Mouse (Mus musculus) MEL-GATA-1-ER (cell line): ENCODE measurements at regions not wholly inside any gene's neighbourhood (a gene's known extent, or its start where the extent isn't known, plus 50 kb on each side); places are given as distances from the start of the nearest gene placed in this dataset.
A peak's percentile ranks its signal among the peaks of the same experiment; 100 is the strongest.

ENCODE experiments used
- DNase-seq: peaks from one replicate; pipeline ENCODE4 v3.0.0-alpha.2; 2012; ENCODE audit warnings: low read depth; ENCODE audit errors: extremely low read depth

DNA sequence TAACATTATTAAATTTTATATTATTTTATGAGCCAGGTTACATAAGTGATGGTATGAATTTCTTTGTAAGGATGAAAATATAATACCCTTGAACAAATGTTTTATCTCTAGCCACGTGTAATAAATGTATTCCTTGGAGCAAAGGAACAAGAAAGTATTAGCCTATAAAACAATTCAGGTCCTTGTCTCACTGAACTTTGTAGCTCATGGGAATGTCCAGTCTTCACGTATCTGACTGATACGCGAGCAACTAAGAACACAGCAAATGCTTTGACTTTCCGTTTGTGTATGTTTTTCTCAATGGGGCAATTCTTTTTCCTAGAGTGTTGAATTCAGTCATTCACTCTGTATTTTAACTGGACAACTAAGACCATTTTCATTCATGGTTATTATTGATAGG is 216.9 kb upstream of the Mettl25 start:
- no peak for DNase-seq

DNA sequence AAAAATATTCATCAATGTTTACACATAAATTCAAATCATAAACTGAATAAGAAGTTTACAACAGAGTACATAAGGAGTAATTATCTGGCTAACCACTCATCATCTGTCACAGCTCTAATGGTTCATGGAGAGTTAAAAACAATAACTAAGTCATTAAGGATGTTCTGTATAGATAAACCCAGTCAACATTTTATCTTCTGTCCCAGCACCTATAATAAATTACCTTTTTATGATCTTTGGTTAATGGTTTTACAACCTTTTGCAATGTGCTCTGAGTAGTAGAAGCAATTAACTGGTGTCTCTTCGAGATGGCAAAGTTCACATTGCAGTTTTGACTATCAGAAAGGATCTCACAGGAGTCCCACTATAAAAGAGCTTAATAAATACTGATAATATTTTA is 197.3 kb upstream of the Mettl25 start:
- no peak for DNase-seq

DNA sequence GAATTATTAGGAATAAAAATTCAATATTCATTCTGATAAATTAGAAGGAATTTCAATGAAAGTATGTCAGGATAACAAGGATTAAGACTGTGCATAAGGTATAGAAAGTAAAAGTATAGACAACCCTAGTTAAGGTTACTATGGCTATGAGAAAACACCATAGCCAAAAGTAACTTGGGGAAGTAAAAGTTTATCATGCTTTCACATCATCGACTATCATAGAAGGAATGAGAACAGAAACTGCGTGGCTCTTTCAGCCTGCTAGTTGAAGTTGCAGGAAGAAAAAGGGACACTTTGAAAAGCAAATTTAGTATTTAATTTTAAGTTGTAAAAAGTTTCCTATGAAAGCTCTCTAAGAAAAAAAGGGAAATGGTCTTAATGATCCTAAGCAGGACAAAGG is 196.9 kb upstream of the Mettl25 start:
- DNase-seq: no peak

DNA sequence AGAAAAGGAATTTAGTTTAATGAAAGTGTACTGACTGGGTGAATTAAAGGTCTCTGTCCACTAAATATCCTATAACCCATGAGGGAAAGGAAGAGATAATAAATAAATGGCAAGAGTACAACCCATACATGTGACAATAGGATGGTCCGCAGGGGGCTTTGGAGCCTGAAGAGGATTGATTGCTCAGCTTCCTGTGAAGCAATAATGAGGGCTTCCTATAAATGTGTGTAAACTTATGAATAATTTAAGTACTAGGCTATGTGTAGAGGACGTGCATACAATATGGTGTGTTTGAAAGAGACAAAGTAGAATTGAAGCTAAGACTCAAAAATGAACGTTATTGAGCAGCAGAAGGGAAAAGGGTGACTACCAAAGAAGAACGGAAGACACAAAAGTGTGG is 192.2 kb upstream of the Mettl25 start:
- DNase-seq: no peak

DNA sequence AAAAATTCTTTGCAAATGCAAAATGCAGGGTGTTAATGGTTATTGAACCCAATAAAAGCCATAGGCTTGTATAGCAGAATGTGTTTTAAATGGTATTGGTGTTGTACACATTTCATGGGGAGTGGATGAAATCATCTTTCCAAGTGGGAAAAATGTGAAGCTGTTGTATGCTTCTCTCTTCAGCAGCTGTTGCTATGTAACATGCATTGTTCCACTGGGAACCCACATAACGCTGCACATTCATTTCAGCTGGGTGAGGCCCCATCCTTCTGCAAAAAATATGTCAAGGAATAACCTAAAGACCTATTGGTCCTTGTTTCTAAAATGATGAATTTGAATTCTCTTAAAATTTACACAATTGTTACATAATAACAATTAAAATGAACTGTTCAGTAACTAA is 183.5 kb upstream of the Mettl25 start:
- no peak for DNase-seq

DNA sequence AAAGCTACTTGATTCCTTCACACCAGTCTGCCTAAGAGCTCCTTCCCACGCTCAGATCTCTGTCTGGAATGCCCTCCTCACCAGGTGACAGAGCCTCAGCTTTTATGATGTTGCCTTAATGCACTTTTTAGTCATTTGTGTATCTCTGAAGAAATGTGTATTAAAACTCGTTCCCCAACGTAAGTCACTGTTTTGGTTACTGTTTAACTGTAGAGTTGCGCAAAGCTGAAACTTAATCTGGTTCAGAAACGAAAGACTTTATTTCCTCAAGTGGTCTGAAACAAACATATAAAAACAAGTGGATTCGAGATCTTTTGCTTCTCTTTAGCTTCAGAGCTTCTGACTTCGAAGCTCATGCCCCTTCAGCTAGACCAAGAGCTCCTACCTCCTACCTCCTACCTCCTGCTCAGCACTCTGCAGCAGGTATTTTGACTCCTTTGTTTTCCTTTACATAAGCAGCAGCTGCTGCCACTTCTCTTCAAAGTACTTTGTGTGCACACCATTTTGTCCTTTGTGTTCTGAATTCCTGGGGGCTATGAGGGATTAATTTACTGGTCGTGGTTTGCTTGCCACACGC is 182.5 kb upstream of the Mettl25 start:
- DNase-seq: no peak

DNA sequence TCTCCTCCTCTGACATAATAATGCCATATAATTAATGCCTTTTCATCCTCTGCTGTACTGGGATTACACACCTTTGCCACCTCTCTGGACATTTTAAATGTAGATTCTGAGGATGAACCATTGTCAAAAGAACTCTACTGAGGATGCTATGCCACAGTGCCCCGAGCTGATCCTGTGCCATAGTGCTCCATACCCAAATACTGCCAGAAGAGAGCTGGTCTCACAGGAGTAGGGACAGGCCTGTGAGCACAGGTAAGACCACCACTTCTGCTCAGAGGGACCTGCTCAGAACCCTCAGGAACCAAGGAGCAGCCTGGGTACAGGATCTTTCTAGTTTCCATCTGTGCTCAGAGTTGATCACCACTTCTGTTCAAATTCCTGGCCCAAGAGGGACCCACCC is 174.8 kb upstream of the Mettl25 start:
- no peak for DNase-seq

DNA sequence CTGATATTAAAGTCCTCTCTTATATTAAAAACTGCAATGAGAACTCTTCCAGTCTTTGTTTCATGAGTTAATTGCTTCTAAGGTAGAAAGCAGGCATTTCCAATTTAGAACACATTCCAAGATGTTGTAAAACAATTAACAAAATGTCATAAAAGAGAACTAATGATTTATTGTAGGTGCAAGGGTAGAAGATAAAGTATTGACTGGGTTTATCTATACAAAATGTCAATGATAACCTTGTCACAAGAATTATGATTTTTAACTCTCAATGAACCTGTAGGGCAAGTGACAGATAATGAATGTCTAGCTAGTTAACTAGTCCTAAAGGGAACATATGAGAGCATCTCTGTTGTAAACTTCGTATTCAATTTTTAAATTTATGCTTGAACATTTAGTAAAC is 174.3 kb upstream of the Mettl25 start:
- DNase-seq: no peak

DNA sequence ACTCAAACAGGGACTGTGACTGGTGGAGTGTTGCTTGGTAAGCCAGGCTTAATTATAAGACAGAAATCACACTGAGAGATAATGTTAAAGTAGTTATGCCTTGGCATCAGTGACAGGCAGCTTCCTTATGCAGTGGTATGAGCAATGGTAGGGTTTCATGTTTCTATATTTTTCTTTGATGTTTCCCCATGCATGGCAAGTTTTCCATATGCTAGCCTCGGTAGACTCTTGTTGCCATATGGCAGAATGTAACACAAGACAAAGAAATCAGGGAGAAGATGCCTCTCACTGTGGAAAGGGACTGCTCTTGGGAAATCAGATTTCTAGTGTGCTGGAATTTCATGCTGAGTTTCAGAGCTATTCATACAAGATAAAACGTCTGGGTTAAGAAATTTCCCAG is 169.0 kb upstream of the Mettl25 start:
- DNase-seq: no peak

DNA sequence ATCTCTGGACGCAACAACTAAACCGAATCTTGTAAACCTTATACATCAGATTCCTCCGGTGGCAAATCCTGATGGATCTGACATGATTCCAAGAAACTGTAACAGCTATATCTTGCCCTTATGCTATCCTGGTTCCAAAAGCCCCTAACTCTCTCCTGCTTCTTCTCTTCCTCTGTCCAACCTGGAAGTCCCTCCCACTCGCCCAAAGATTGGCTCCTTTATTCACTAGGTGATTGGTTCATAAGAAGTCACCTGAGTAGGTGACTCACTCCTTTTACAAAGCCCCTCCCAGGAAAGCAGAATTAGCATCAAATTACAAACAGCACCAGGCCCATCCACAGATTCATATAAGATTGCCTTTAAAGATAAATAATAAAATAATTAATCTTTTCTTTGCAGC is 166.2 kb upstream of the Mettl25 start:
- no peak for DNase-seq

DNA sequence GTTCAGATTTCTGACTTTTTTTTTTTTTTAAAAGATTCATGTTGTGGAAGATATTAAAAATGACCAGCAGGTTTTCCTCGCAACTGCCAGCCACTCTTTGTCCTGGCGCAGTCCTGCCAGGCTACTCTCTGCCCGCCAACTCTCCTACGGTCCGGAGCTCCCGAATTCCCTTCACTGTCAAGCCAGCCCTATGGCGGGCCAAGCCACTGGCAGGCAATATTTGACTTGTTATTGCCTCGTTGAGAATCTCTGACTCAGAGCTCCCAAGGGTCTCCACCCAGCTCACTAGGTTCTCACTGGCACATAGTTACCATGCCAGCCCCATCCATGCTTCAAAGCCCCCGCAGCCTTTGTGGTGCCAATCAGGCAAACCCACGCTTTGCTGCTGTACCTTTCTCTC is 165.7 kb upstream of the Mettl25 start:
- no peak for DNase-seq

DNA sequence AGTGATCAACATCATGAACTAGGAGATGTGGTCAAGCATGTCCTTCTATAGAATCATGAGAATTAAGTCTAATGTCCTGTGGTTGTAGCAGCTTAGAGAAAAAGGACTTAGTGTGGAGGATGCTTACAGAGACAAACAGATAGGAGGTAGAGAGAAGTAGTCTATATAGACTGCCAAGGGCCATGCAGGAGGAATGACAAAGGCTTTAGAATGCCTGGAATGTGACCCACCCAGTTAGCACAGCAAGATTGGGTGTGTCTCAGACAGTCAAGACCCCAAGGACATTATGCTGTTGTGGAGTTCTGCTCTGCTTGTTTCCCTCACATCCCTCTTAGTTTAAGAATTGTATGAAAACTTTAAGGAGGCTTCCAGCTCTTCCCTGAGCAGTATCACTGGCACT is 164.9 kb upstream of the Mettl25 start:
- DNase-seq: no peak

DNA sequence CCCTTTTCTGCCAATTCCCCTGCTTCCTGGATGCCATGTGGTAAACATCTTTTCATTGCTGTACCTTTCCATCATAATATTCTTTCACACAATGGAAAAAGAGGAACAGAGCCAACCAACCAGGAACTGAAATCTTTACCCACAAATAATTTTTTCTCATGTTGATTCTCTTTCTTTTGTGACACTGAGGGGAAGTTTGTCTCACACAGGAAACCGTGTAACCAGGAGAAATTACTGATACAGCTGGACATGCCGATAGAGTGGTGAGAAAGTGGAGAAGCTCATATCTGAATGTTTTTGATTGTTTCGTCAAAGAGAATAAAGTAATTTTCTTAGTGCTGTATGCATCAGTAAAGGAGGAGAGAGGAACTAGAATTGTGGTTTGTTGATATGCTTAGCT is 116.3 kb upstream of the Mettl25 start:
- peak; percentile 84 for DNase-seq

DNA sequence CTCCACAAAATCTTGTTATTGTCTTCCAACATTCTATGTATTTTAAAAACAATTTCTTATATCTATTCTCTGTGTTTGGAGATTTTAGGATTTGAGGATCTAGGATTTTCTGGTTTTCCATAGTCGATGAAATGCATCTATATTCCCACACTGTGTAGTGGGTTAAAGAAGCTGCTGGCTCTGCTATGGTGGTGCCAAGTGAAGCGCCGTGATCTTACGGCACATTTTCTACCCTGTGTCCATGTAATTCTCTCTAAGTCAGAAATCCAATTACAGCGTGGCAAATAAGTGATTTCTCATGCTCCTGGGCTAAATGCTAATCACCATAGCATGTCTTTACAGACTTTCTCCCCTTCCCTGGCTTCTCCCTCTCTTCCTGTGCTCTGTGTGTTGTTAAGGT is 92.1 kb upstream of the Mettl25 start:
- DNase-seq: no peak

DNA sequence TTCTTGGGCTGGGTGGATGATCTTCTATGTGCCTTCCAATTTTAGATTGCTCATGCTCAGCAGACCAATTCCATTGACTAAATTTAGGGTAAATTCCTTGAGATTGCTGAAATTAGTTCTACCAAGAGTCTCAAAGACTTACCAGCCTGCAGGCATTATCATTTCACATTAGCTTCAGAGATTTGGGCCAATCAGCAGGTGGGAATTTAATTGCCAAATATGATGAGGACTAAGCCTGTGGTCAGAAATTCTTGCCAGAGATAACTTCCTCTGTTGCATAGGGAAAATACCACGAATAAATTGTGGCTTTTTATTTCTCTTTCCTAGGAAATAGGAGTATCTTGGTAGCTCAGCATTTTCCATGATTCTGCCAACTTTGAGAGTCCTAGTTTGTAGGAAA is 91.6 kb upstream of the Mettl25 start:
- DNase-seq: no peak

DNA sequence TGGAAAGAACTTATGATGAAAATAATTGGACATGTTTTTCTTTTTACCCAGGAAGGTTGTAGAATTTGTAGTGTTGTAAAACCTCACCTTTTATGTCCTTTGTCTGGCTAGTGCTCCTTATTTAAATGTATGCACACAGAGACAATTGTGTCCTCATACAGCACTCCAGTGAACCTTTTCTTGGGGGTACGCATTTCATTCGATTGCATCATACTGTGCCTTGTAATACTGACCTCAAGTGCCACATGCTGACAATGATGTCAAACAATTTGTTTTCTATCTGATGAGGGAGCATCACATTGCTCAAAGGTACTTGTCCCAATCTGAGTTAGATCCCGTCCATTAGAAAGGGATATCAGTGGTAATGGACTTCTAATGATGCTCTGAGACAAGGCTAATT is 86.4 kb upstream of the Mettl25 start:
- no peak for DNase-seq

DNA sequence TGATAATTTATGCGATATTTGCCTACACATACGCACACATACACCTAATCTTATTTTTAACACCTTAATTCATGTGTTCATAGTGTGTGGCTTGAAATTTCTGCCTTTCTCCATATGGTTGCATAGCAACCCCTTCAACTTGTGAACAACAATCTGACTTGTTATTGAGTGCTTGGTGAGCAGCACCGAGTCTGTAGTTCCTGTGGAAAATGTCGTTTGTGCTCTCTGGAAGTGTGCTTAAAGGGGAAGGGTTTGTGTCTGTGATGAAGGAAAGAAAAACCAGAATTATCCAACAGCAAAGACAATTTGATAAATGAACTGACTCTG is 85.7 kb upstream of the Mettl25 start:
- no peak for DNase-seq

DNA sequence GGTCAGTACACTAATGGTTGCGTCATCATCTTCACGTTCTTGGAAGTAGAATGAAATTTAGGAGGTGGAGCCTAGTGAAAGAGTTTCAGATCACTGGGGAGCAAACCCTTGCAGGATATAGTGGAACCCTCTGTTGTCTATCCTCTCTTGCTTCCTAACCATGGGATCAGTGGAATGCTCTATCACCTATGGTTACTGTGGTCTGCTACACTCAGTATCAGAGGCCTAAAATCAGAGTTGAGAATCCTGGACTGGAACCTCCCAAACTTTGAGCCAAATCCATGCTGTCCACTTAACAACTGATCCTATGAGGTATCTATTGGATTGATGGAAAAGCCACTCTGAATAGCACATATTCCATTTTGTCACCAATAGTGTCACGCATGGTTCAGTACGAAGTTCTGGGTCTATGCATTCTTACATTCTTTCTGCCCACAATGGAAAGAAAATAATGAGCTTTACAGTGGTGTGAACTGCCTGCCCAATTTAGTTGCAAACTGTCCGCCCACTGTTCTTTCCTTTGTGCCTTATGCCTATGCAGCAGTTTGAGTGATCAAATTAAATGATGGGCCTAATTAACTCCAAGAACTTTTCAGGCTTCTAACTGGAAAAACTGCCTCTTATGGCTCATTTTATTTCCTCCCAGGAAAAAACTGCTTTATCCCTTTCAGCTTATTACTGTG is 85.2 kb upstream of the Mettl25 start:
- DNase-seq: no peak

DNA sequence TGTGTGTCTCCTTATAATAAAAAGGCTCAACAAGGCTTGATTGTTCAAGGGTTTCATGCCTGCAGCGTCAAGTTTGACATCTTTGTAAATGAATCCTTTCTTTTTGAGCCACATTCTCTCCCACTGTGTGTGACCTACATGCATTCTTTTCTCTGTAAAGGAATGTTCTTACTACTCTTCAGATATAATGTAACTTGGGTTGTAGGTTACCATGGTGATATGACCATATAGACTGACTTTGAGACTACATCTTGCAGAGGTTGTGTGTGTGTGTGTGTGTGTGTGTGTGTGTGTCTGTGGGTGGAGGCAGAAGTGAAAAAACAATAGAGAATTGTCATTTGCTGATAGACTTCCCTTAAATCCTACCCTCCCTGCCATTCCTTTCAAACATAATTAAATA is 58.5 kb upstream of the Mettl25 start:
- no peak for DNase-seq

DNA sequence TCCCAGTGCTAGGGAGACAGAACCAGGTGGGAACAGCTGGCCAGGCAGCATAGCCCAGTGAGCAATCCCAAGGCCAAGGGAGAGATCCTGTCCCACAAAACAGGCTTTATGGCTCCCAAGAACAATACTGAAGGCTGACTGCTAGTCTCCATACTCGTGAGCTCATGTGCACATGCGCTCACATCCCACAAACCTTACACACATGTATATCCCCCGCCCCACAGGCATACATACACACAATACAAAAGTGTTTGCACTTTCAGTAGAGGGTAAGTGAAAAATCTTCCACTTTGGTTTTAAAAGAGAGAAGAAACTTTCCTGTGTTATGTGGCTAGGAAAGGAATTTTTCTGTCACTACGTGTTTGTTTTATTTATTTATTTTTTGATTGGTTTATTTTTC is 58.0 kb upstream of the Mettl25 start:
- no peak for DNase-seq
